Mouse (Mus musculus): ENCODE results near the gene AU021092.

DNA sequence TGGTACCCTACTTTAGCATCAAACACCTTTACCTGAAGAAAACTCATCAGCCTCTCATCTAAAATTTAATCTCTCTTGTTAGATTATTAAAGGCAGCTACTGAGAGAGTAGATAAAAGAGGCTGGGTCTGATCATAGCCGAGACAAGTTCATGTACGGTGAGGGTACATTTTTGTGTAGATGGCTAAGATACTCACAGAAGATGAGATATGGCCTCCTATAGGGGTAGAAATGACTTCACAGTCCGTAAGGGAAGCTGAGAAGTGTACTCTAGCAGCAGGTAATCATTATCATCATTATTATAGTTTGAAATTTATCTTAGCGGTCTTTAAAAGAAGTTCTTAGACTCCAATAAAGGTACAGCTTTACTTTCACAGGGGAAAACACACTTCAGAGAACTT, 10.9 kb upstream of the AU021092 start:
- TF ChIP-seq CTCF (IDR thresholded peaks at IDR 0.05; ENCODE audit: borderline replicate concordance, insufficient read depth, low read depth, low read length) = no peak
- no peak for TF ChIP-seq POLR2A (IDR thresholded peaks at IDR 0.05; ENCODE audit: borderline replicate concordance, insufficient read depth, low read length)

Measured in cerebellum, adult 2 months (tissue).